Mouse (Mus musculus) hindbrain, embryonic 10.5 days (tissue): ENCODE results near the gene Prpf18. TPM values are rescaled to one million over a fixed set of nuclear protein-coding genes. Genes with fewer than 3 reads are reported as not detected.

ENCODE experiments used
- DNase-seq: peaks from one replicate; pipeline ENCODE4 v3.0.0-alpha.2; 2017; ENCODE audit warnings: low spot score
- H3K27ac ChIP-seq: fragments of 300-500 bp; sonication (generic); 2 replicates; pipeline ENCODE4 v1.5.1; 2016; ENCODE audit warnings: mild to moderate bottlenecking, moderate library complexity
- H3K27me3 ChIP-seq: fragments of 300-500 bp; sonication (generic); 2 replicates; pipeline ENCODE4 v1.6.1; 2016; ENCODE audit warnings: mild to moderate bottlenecking; ENCODE audit not compliant: poor library complexity, insufficient read depth, severe bottlenecking
- H3K36me3 ChIP-seq: fragments of 300-500 bp; sonication (generic); 2 replicates; pipeline ENCODE4 v1.6.1; 2016; ENCODE audit warnings: mild to moderate bottlenecking, moderate library complexity
- H3K4me1 ChIP-seq: fragments of 300-500 bp; sonication (generic); replicated peaks from 2 replicates; pipeline ENCODE4 v1.6.1; 2016; ENCODE audit warnings: mild to moderate bottlenecking
- H3K4me3 ChIP-seq: fragments of 300-500 bp; sonication (generic); 2 replicates; pipeline ENCODE4 v1.5.1; 2016; ENCODE audit warnings: mild to moderate bottlenecking, moderate library complexity
- H3K9me3 ChIP-seq: fragments of 300-500 bp; sonication (generic); 2 replicates; pipeline ENCODE4 v1.6.1; 2016; ENCODE audit warnings: mild to moderate bottlenecking, moderate library complexity
- WGBS: fragments of 180-500 bp; shearing (Covaris S2); methylation state at CpG from one replicate; pipeline ENCODE4 v1.1.7; 2016; 5-methylcytosine and 5-hydroxymethylcytosine counted together
- polyA plus RNA-seq: library from polyadenylated mRNA; unstranded; fragments of >200 nt; fragmentation: Nextera tagmentation; extraction: Ambion mirVana; gene quantifications from 2 replicates; pipeline ENCODE4 v1.2.1, GENCODE M21; 2016

The Prpf18 gene
- polyA plus RNA-seq, 1 experiment from 2014 or later, result 36.1 TPM

GRCm38 (mm10) chr2:4584252-4584651, 67.7 kb downstream of the Prpf18 start:
- H3K27me3 ChIP-seq, result no peaks in the 10 kb centered on the region
- no peak overlapping the region for H3K27ac ChIP-seq
- WGBS, result 87% methylated on average over 5 of the region's 5 CpGs
- no peaks in the 10 kb centered on the region for H3K9me3 ChIP-seq
- H3K4me1 ChIP-seq, result peaks cover 21% of the 10 kb centered on the region
- H3K36me3 ChIP-seq, result peaks cover 91% of the 10 kb centered on the region
- no peak overlapping the region for H3K4me3 ChIP-seq
- no peak for DNase-seq

GRCm38 (mm10) chr2:4582930-4583329, 69.0 kb downstream of the Prpf18 start:
- H3K36me3 ChIP-seq, result peaks cover 91% of the 10 kb centered on the region
- H3K4me1 ChIP-seq, result peaks cover 16% of the 10 kb centered on the region
- 79% methylated on average over 2 of the region's 2 CpGs for WGBS
- no peaks in the 10 kb centered on the region for H3K9me3 ChIP-seq
- H3K4me3 ChIP-seq, result no peak overlapping the region
- H3K27me3 ChIP-seq, result no peaks in the 10 kb centered on the region
- H3K27ac ChIP-seq, result no peak overlapping the region
- no peak for DNase-seq

GRCm38 (mm10) chr2:4580666-4581065, 71.2 kb downstream of the Prpf18 start:
- 0 out of 2 replicates have a peak, but pooled peaks cover under 1% of the 10 kb centered on the region for H3K4me1 ChIP-seq

GRCm38 (mm10) chr2:4579357-4580068, 72.4 kb downstream of the Prpf18 start:
- no peaks in the 10 kb centered on the region for H3K9me3 ChIP-seq
- no peak overlapping the region for H3K27ac ChIP-seq
- no peak for DNase-seq
- H3K4me3 ChIP-seq, result no peak overlapping the region
- peaks cover 12% of the 10 kb centered on the region for H3K4me1 ChIP-seq
- peaks cover 95% of the 10 kb centered on the region for H3K36me3 ChIP-seq
- no peaks in the 10 kb centered on the region for H3K27me3 ChIP-seq
- 83% methylated on average over 8 of the region's 8 CpGs for WGBS

More at GRCm38 (mm10) chr2:4580666-4581065, 71.2 kb downstream of the Prpf18 start:
- Histone ChIP-seq H3K36me3 (peaks cover 92% of the 10 kb centered on the region), H3K4me3 (no peak overlapping the region), H3K27ac (no peak overlapping the region), H3K9me3 (no peaks in the 10 kb centered on the region), H3K27me3 (no peaks in the 10 kb centered on the region)
- DNase-seq, result no peak
- WGBS, result 70% methylated on average over 6 of the region's 6 CpGs

GRCm38 (mm10) chr2:4578291-4578690, 73.6 kb downstream of the Prpf18 start:
- peaks cover 100% of the 10 kb centered on the region for H3K36me3 ChIP-seq
- DNase-seq, result no peak

GRCm38 (mm10) chr2:4575975-4576374, 75.9 kb downstream of the Prpf18 start:
- peaks cover 100% of the 10 kb centered on the region for H3K36me3 ChIP-seq
- no peak overlapping the region for H3K4me3 ChIP-seq
- WGBS, result 93% methylated on average over 7 of the region's 7 CpGs
- H3K9me3 ChIP-seq, result no peaks in the 10 kb centered on the region
- no peaks in the 10 kb centered on the region for H3K27me3 ChIP-seq
- no peak for DNase-seq
- peaks cover 25% of the 10 kb centered on the region for H3K4me1 ChIP-seq
- no peak overlapping the region for H3K27ac ChIP-seq

More at GRCm38 (mm10) chr2:4578291-4578690, 73.6 kb downstream of the Prpf18 start:
- Histone ChIP-seq H3K4me1 (peaks cover 24% of the 10 kb centered on the region), H3K9me3 (no peaks in the 10 kb centered on the region), H3K27me3 (no peaks in the 10 kb centered on the region), H3K4me3 (no peak overlapping the region), H3K27ac (no peak overlapping the region)
- WGBS, result 91% methylated on average over 5 of the region's 5 CpGs

GRCm38 (mm10) chr2:4575163-4575562, 76.8 kb downstream of the Prpf18 start:
- H3K27ac ChIP-seq, result peak overlapping the region; percentile 29; the same call in 1 of the 2 replicates
- no peaks in the 10 kb centered on the region for H3K9me3 ChIP-seq
- H3K27me3 ChIP-seq, result no peaks in the 10 kb centered on the region
- peaks cover 25% of the 10 kb centered on the region for H3K4me1 ChIP-seq
- no peak for DNase-seq
- peaks cover 100% of the 10 kb centered on the region for H3K36me3 ChIP-seq
- WGBS, result 43% methylated on average over 2 of the region's 2 CpGs
- H3K4me3 ChIP-seq, result no peak overlapping the region

- Histone ChIP-seq H3K36me3 (peaks cover 100% of the 10 kb centered on the region), H3K9me3 (no peaks in the 10 kb centered on the region), H3K27me3 (no peaks in the 10 kb centered on the region), H3K27ac (no peak overlapping the region), H3K4me1 (peaks cover 27% of the 10 kb centered on the region), H3K4me3 (no peak overlapping the region)
- 72% methylated on average over 5 of the region's 5 CpGs for WGBS
- DNase-seq, result no peak
Observed at GRCm38 (mm10) chr2:4574251-4574650, 77.7 kb downstream of the Prpf18 start.

- Histone ChIP-seq H3K9me3 (no peaks in the 10 kb centered on the region), H3K4me1 (peaks cover 32% of the 10 kb centered on the region), H3K27me3 (no peaks in the 10 kb centered on the region), H3K4me3 (no peak overlapping the region), H3K27ac (no peak overlapping the region), H3K36me3 (peaks cover 100% of the 10 kb centered on the region)
- 77% methylated on average over 4 of the region's 4 CpGs for WGBS
- no peak for DNase-seq
Observed at GRCm38 (mm10) chr2:4573386-4573785, 78.5 kb downstream of the Prpf18 start.

- H3K4me3 ChIP-seq, result no peak overlapping the region
- WGBS, result 91% methylated on average over 7 of the region's 7 CpGs
- no peaks in the 10 kb centered on the region for H3K27me3 ChIP-seq
- no peaks in the 10 kb centered on the region for H3K9me3 ChIP-seq
- no peak overlapping the region for H3K27ac ChIP-seq
- no peak for DNase-seq
- H3K36me3 ChIP-seq, result peaks cover 100% of the 10 kb centered on the region
- H3K4me1 ChIP-seq, result peaks cover 32% of the 10 kb centered on the region
Observed at GRCm38 (mm10) chr2:4572498-4573263, 79.2 kb downstream of the Prpf18 start.

Other genes starting within 250 kb of the Prpf18 start
- 2.8 and 3.3 TPM in 2 replicates for gene Bend7, start 65.7 kb upstream of the Prpf18 start, polyA plus RNA-seq
- 109 and 122 TPM in 2 replicates for gene Sephs1, start 229.5 kb upstream of the Prpf18 start, polyA plus RNA-seq